Mouse (Mus musculus): Measurements from ENCODE around the gene Prr12. TPM values are rescaled to one million over a fixed set of nuclear protein-coding genes. Genes with fewer than 3 reads are reported as not detected.
A peak's percentile ranks its signal among the peaks of the same experiment; 100 is the strongest.
"Not testable (repeated sequence)": the region's sequence is repeated elsewhere in the genome, so short reads cannot be mapped to it uniquely, and the experiment has no call there.

Prr12 gene
- 9.1 and 9.6 TPM in 2 replicates for polyA plus RNA-seq (2015; fragmentation: Nextera tagmentation; extraction: Ambion mirVana)

DNA sequence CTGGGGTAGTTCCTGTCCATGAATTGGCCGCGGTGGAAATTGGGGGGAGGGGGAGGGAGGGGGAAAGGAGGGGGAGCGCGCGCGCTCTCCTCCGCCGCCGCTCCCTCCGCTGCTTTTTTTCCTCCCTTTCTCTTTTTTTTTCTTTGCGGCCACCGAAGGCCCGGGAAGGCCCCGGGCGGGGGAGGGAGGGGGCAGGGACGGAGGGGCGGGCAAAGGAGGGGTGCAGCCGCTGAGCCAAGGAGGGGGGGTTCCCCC, at the start of gene Prr12:
Gene Prr12 (minus strand): TSS at position 20 of the 255 bp plus-strand sequence.
- Histone ChIP-seq H3K4me2 (peak within 1 kb of the TSS; percentile 94), H3K36me3 (peaks cover 26% of the 10 kb centered on the region), H3K9me3 (no peaks in the 10 kb centered on the region), H3K9ac (peak within 1 kb of the TSS; percentile 70), H3K4me3 (replicated peaks) (peak within 1 kb of the TSS; percentile 82), H3K27me3 (replicated peaks) (no peaks in the 10 kb centered on the region), H3K4me1 (peaks cover 17% of the 10 kb centered on the region), H3K27ac (peak within 1 kb of the TSS; percentile 100)
- no peak for ATAC-seq (ENCODE audit: insufficient read depth, low FRiP score, low read depth)
- WGBS, result 0% methylated on average over 10 of the region's 18 CpGs

DNA sequence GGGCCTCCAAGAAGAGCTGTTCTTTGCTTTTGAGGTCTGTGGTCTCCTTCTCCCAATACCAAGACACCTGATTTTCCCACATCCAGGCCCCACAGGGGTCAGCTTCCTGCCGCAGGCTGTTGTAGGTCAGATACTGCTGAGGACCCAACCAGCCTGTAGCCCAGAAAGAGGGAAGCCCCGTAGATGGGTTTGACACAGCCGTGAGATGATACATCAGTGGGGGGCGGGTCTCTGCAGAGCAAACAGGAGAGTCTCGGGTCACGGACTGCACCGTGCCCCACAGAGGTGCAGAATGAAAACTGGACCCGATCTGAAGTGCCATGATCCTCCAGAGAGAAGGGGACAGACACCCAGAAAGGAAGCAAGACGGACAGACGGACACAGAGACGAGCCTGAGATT, 49.8 kb upstream of the Prr12 start:
- WGBS, result 69% methylated on average over 11 of the region's 11 CpGs
- H3K27ac ChIP-seq, result peak overlapping the region; percentile 93; the same call in 1 of the 2 replicates

GRCm38 (mm10) chr7:45100046-45100445, 47.4 kb upstream of the Prr12 start:
- H3K27ac ChIP-seq, result no peak overlapping the region
- no peak for ATAC-seq (ENCODE audit: insufficient read depth, low FRiP score, low read depth)
- H3K4me2 ChIP-seq, result 0 out of 2 replicates have a peak overlapping the region, but pooled peaks have one; percentile 13
- H3K4me1 ChIP-seq, result peaks cover 22% of the 10 kb centered on the region
- H3K36me3 ChIP-seq, result no peaks in the 10 kb centered on the region
- H3K9ac ChIP-seq, result no peak overlapping the region
- no peak overlapping the region for H3K4me3 ChIP-seq (replicated peaks)
- no peaks in the 10 kb centered on the region for H3K9me3 ChIP-seq
- H3K27me3 ChIP-seq (replicated peaks), result no peaks in the 10 kb centered on the region
- WGBS, result 75% methylated on average over 6 of the region's 6 CpGs

More for the DNA sequence above, 49.8 kb upstream of the Prr12 start:
- ATAC-seq (ENCODE audit: insufficient read depth, low FRiP score, low read depth), result no peak
- H3K4me2 ChIP-seq, result peak overlapping the region; percentile 59
- H3K4me3 ChIP-seq (replicated peaks), result peak overlapping the region; percentile 44
- H3K36me3 ChIP-seq, result no peaks in the 10 kb centered on the region
- peaks cover 22% of the 10 kb centered on the region for H3K4me1 ChIP-seq
- no peaks in the 10 kb centered on the region for H3K9me3 ChIP-seq
- no peaks in the 10 kb centered on the region for H3K27me3 ChIP-seq (replicated peaks)
- no peak overlapping the region for H3K9ac ChIP-seq

- no peak overlapping the region for H3K4me2 ChIP-seq
- no peak overlapping the region for H3K27ac ChIP-seq
- H3K9ac ChIP-seq, result no peak overlapping the region
- no peak for ATAC-seq (ENCODE audit: insufficient read depth, low FRiP score, low read depth)
- H3K9me3 ChIP-seq, result no peaks in the 10 kb centered on the region
- 87% methylated on average over 8 of the region's 8 CpGs for WGBS
- no peak overlapping the region for H3K4me3 ChIP-seq (replicated peaks)
- H3K4me1 ChIP-seq, result peaks cover 16% of the 10 kb centered on the region
- H3K36me3 ChIP-seq, result no peaks in the 10 kb centered on the region
- H3K27me3 ChIP-seq (replicated peaks), result no peaks in the 10 kb centered on the region
Observed at GRCm38 (mm10) chr7:45098541-45099240, 46.0 kb upstream of the Prr12 start.

GRCm38 (mm10) chr7:45097479-45097878, 44.8 kb upstream of the Prr12 start:
- ATAC-seq (ENCODE audit: insufficient read depth, low FRiP score, low read depth), result no peak
- Histone ChIP-seq H3K9ac (no peak overlapping the region), H3K4me1 (peaks cover 14% of the 10 kb centered on the region), H3K27ac (peak overlapping the region; percentile 3; the same call in 1 of the 2 replicates), H3K4me2 (no peak overlapping the region), H3K27me3 (replicated peaks) (no peaks in the 10 kb centered on the region), H3K36me3 (no peaks in the 10 kb centered on the region), H3K4me3 (replicated peaks) (no peak overlapping the region), H3K9me3 (no peaks in the 10 kb centered on the region)
- 56% methylated on average over 6 of the region's 6 CpGs for WGBS

DNA sequence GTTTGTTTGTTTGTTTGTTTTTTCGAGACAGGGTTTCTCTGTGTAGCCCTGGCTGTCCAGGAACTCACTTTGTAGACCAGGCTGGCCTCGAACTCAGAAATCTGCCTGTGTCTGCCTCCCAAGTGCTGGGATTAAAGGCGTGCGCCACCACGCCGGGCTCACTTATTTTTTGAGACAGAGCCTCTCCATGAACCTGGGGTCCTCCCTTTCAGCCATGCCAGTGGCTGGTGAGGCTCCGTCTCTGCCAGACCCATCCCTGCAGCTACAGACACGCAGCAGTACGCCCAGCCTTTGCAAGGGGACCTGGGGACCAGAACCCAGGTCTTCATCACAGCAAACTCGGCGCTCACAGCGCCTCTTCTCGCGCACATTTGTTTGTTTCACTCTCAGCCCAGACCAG, 43.3 kb upstream of the Prr12 start:
- not testable (repeated sequence) for H3K9ac ChIP-seq; H3K27ac ChIP-seq; ATAC-seq (ENCODE audit: insufficient read depth, low FRiP score, low read depth); H3K27me3 ChIP-seq (replicated peaks); H3K9me3 ChIP-seq; H3K36me3 ChIP-seq; H3K4me3 ChIP-seq (replicated peaks); H3K4me2 ChIP-seq; H3K4me1 ChIP-seq
- WGBS, result 94% methylated on average over 14 of the region's 14 CpGs

DNA sequence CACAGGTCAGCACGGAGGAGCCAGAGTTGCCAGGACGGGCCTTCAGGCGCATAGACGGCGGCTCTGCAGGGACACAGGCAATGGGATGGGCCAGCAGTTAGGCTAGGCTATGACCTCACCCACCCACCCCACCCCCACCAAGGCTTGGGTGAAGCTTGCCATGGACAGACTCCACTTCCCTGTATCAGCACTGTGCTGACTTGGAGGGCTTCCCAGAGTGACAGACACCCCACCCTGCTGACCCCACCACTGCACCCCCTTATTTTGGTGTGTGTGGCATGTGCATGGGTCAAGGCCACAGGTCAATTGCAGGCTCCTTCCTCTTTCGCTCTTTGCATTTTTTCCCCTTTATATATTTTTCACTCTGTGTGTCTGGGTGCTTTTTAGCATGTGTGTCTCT, 42.7 kb upstream of the Prr12 start:
- no peak overlapping the region for H3K4me3 ChIP-seq (replicated peaks)
- no peaks in the 10 kb centered on the region for H3K36me3 ChIP-seq
- no peak overlapping the region for H3K27ac ChIP-seq
- H3K4me2 ChIP-seq, result no peak overlapping the region
- H3K9me3 ChIP-seq, result no peaks in the 10 kb centered on the region
- no peak overlapping the region for H3K9ac ChIP-seq
- ATAC-seq (ENCODE audit: insufficient read depth, low FRiP score, low read depth), result no peak
- H3K27me3 ChIP-seq (replicated peaks), result no peaks in the 10 kb centered on the region
- 76% methylated on average over 6 of the region's 6 CpGs for WGBS
- H3K4me1 ChIP-seq, result peaks cover 12% of the 10 kb centered on the region; the same call in 1 of the 2 replicates

DNA sequence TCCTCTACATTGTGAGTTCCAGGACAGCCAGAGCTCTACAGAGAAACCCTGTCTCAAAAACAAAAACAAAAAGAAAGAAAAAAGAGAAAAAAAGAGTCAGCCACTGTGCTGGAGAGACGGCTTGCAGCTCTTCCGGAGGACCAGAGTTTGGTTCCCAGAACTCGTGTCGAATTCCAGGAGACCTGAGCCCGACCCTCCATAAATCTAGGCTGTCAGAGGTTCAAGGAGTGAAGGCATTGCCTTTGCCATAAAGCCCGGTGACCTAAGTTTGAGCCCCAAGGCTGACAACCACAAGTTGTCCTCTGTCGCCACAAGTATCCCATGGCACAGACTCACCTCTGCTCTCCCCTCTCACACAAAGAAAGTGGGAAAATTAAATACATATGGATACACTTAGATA, 41.4 kb upstream of the Prr12 start:
- no peaks in the 10 kb centered on the region for H3K27me3 ChIP-seq (replicated peaks)
- ATAC-seq (ENCODE audit: insufficient read depth, low FRiP score, low read depth), result no peak
- H3K36me3 ChIP-seq, result no peaks in the 10 kb centered on the region
- H3K9me3 ChIP-seq, result no peaks in the 10 kb centered on the region
- no peak overlapping the region for H3K27ac ChIP-seq
- no peak overlapping the region for H3K9ac ChIP-seq
- H3K4me2 ChIP-seq, result no peak overlapping the region
- peaks cover 14% of the 10 kb centered on the region; the same call in 1 of the 2 replicates for H3K4me1 ChIP-seq
- no peak overlapping the region for H3K4me3 ChIP-seq (replicated peaks)
- WGBS, result 28% methylated on average over 7 of the region's 7 CpGs

DNA sequence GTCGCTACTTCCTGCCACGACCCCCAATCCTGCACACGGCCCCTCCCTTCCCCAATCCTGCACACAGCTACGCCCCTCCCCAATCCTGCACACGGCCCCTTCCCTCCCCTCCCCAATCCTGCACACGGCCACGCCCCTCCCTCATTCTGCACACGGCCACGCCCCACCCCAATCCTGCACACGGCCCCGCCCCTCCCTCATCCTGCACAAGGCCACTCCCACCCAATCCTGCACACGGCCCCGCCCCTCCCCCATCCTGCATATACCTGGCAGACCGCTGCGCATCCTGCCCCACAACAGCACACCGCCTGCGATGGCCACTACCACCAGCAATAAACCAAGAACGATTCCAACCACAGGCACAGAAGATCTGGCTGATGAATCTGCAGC, 40.8 kb upstream of the Prr12 start:
- ATAC-seq (ENCODE audit: insufficient read depth, low FRiP score, low read depth), result no peak
- Histone ChIP-seq H3K4me2 (peak overlapping the region; percentile 21; the same call in 1 of the 2 replicates), H3K4me3 (replicated peaks) (no peak overlapping the region), H3K9me3 (no peaks in the 10 kb centered on the region), H3K27ac (peak overlapping the region; percentile 84), H3K9ac (no peak overlapping the region), H3K4me1 (peaks cover 14% of the 10 kb centered on the region; the same call in 1 of the 2 replicates), H3K27me3 (replicated peaks) (no peaks in the 10 kb centered on the region), H3K36me3 (0 out of 2 replicates have a peak, but pooled peaks cover under 1% of the 10 kb centered on the region)
- WGBS, result 28% methylated on average over 17 of the region's 18 CpGs

DNA sequence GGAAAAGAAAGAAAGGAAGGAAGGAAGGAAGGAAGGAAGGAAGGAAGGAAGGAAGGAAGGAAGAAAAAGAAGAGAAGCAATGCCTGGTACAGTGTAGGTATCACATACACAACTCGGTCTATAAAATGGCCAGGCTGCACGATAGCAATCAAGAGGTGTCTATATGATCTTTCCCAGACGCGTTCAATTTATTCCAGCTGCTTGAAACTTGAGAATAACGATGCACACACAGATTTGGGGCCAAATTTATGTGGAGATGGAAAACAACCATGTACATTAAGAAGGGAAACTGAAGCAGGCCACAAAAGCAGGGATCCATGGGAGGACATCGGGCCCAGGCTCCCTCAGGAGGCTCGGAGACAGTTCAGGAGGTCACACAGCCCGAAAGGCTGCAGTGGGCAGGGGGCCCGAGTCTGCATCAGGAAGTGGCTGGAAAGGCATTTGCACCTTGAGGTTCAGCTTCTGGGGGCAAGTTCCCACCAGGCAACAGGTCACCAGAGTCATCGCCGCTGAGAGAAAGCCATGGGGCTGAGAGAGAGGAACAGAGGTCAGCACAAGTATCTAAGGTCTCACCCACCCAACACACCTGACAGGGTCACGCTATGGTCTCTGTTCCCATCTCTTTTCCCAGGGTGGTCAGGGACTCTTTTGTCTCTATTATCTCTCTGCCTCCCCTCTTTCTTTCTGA, 40.3 kb upstream of the Prr12 start:
- WGBS, result 45% methylated on average over 12 of the region's 12 CpGs
- no peaks in the 10 kb centered on the region for H3K27me3 ChIP-seq (replicated peaks)
- ATAC-seq (ENCODE audit: insufficient read depth, low FRiP score, low read depth), result no peak
- H3K9me3 ChIP-seq, result no peaks in the 10 kb centered on the region
- no peak overlapping the region; the same call in 1 of the 2 replicates for H3K4me3 ChIP-seq (replicated peaks)
- H3K4me1 ChIP-seq, result peaks cover 14% of the 10 kb centered on the region; the same call in 1 of the 2 replicates
- H3K4me2 ChIP-seq, result peak overlapping the region; percentile 21; the same call in 1 of the 2 replicates
- 0 out of 2 replicates have a peak, but pooled peaks cover 6% of the 10 kb centered on the region for H3K36me3 ChIP-seq
- peak overlapping the region; percentile 84 for H3K27ac ChIP-seq
- no peak overlapping the region for H3K9ac ChIP-seq

DNA sequence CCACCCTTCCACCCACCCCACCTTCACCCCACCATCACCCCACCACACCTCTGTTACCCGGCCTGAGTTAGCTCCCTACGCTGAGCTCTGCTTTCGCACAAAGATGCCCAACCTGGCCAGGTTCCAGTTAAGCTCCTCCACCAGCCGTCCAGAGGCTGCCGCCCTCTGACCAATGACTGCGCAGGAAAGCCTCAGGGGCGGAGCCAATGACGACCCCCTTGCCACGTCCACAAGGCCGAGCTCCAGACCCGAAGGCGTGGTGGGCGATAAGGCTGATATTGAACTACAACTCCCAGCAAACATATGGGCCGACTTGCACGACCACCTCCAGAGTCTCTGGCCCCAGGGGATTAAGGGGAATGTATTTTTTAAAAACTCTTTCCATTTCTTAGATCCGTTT, 39.4 kb upstream of the Prr12 start, which contains the start of gene Rcn3:
Gene Rcn3 (minus strand): TSS at position 174 of the 400 bp plus-strand sequence.
- no peaks in the 10 kb centered on the region for H3K27me3 ChIP-seq (replicated peaks)
- H3K27ac ChIP-seq, result peak within 1 kb of the TSS; percentile 86
- H3K9ac ChIP-seq, result peak within 1 kb of the TSS; percentile 46
- H3K9me3 ChIP-seq, result no peaks in the 10 kb centered on the region
- H3K36me3 ChIP-seq, result peaks cover 7% of the 10 kb centered on the region; the same call in 1 of the 2 replicates
- WGBS, result under 1% methylated on average over 16 of the region's 16 CpGs
- ATAC-seq (ENCODE audit: insufficient read depth, low FRiP score, low read depth), result peak; percentile 90
- H3K4me2 ChIP-seq, result peak within 1 kb of the TSS; percentile 63
- peak within 1 kb of the TSS; percentile 55 for H3K4me3 ChIP-seq (replicated peaks)
- H3K4me1 ChIP-seq, result peaks cover 14% of the 10 kb centered on the region; the same call in 1 of the 2 replicates
